Mouse (Mus musculus): ENCODE results near the gene Zfp518b.

Gene Zfp518b

DNA sequence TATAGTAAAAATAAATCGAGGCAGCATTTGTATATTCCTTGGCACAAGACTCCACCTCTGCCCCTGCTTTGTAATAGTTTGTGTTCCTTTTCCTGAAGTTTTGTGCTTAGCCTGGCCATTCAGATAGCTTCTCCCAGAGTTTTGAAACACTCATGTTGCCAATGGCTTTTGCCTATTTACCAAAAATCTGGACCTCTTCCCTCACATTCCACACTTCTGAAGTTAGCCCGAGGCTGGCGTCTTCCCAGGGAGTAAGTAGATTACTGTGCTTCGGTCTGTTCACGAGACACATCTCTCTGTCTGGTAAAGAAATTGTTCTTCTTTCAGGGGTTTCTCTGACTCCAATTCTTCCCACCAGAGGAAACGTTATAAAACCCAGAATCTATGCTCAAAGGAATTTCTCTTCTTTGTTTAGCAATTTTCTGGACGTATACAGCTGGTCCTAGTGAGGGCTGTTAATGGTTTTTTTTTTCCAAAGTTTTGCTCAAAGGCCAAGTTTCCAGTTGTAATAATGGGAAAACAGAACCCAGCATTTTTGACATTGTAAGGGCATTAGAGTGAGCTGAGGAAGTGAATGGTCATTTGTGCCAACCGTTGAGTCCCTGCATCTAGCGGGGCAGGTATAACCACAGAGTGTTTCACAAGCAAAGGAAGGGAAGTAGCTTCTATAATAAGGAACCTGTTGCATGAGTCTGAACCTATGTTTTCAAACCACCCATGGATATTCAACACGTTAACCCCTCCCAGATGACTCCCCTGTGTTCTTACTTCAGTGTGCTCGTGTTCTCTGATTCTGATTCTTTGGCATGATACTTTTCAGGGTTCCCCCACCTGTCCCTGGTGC lies 50.1 kb downstream of the Zfp518b start:
- intact Hi-C loops (cut with DNase I), result loop anchor here (5.0 kb wide), 1 partner anchor 327 kb away; no protein-coding TSS in a partner anchor

DNA sequence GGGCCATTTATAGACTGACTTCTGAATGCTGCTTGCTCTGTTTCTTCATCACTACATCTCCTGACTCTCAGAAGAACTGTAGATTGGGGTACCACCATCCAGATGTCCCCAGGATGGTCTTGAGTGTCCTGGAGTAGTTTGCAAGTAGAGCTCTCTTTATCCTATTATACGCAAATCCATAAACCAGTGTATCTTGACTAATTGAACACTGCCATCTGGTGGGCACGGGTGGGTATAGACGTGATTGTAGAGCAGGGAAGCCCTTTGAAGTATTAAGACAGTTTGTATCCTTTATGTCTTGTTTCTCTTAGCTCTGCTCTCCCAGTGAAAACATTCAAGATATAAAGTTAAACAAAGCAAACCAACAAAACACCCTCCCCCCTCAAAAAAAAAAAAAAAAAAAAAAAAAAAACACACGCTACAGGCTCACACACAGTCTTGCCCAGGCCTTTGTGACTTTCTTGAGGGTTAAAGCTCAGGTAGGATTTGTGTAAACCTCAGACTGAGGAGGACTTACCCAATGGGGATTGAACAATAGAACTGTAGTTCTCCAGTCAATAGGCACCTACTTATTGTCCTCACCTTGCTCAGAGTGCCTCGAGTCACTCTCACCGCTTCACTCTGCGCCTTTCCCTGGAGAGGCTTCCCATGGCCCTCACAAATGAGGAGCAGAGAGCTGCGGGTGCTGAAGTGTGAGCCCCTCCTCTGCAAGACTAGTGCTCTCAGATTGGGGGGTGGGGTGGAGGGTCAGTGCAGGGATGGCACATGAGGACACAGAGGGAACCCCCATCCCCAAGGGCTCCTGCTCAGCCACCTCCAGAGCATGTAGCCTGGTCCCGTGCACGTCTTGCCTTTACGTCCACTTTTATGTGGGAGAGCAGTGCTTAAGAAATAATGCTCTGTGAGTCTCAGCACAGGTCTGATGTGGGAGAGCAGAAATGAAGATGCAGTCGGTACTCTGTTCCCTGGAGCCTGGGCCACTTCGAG lies 51.9 kb downstream of the Zfp518b start:
- intact Hi-C loops (cut with DNase I), result loop anchor here (5.0 kb wide), 1 partner anchor 325 kb away; no protein-coding TSS in a partner anchor

DNA sequence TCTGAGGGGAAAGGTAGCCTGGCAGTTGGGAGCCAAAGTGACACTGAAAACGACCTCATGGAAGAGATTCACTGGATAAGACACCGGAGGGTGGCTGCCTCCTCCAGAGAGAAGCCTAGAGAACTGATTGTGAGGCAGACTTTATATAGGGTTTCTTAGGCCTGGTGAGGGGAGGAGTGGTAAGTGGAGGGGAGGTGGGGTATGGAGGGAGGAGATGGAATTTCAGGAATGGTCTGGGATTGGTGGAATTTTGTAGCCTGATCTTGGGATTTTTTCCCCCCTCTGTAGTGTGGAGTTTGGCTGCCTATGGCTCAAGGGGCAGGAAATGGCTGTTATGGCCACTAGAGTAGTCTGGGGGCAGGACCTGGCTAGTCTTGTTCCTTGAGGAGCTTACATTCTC lies 56.6 kb downstream of the Zfp518b start:
- intact Hi-C loops (cut with DNase I), result no loop called here

DNA sequence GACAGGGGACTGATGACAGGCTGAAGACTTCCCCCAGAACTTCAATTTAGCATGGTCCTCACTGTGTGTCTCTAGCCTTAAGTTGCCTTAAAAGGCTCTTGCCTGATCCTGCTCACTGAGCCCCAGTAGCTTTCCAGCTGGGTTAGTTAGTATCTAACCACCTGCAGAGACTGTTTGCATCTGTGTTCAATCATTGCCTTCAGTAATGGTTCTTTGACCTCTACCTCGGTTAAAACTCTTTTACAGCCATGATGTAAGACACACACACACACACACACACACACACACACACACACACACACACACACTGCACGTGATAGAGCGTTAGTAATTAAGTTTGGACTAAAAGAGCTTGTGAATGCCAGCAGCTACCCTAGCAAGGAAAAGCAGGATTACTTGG lies 57.7 kb downstream of the Zfp518b start:
- intact Hi-C loops (cut with DNase I), result no loop called here

DNA sequence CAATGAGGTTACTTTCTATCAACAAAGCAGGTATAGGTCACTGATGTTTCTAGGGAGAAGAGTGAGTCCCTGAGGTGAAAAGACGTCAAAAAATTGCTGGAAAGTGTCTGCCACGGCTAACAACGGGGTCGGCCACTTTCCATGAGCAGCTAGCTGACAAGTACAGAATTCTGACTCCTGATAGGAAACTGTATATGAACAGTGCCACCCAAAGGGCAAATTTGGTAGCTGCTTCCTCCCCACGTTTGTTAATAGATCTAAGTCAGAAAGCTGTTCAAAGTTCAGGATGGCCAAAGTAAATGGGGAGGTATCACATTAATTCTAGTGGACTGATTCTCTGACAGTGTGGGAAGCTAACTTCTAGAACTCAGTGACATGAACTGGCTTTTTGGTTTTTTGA lies 63.8 kb downstream of the Zfp518b start:
- intact Hi-C loops (cut with DNase I), result loop anchor here (2.0 kb wide), 1 partner anchor 40 kb away; no protein-coding TSS in a partner anchor

DNA sequence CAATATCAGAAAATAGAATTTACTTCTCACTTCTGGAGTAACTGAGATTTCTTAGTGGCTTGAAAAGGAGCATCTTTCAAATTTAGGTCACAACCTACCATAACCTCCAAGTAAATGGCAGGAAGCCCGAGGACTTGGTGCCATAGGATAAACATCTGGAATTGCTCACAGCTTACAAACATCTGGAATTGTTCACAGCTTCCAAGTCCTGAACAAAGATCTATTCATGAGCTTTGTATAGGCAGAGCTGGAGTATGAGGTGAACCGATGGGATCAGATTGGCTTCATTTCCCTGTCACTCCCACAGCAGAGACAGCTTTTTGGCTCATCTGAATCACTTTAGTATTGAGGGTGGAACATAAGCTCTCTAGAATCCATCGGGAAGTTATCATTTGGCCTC lies 65.7 kb downstream of the Zfp518b start:
- intact Hi-C loops (cut with DNase I), result no loop called here

All from adrenal gland (tissue).